Mouse (Mus musculus): ENCODE results near the gene Zfp784. TPM values are rescaled to one million over a fixed set of nuclear protein-coding genes. Genes with fewer than 3 reads are reported as not detected.
"Not testable (repeated sequence)": the region's sequence is repeated elsewhere in the genome, so short reads cannot be mapped to it uniquely, and the experiment has no call there.

Gene Zfp784
- polyA plus RNA-seq, 1 experiment from 2014 or later: 1.7 TPM

DNA sequence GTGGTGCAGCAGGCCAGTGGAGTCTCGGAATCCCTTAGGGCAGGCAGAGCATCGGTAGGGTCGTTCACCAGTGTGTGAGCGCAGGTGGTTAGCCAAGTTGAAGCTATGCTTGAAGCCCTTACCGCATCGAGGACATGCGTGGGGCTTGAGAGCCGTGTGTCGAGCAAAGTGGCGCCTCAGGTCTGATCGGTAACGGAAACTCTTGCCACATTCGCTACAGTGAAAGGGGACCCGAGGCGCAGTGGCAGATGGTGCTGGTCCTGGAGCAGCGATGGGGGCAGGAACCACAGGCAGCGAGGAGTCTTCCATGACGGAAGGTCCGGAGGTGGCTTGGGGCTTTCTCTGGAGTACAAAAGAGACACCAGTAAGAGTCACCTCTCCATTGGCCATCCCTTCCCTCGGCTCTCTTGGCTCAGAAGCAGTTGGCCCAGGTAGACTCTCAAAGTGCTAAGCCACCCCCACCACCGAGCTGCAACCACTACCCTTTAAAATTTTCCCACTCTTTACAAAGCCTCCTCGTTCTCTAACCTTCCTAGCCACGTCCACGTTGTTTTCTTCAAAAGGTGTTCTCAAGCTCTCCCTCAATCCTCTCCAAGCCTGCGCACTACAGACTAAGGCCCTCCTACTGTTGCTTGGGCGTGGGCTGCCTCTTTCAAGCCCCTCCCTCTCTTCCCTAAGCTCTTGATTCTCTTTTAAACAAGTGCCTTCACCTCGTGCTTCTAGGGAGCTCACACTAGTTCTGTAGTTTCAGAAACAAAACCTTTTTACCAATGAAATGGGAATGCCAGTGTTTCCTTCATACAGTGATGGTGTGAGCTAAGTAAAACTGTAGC lies 25.3 kb downstream of the Zfp784 start:
- no peak for ATAC-seq (ENCODE audit: low read depth)
- 80% methylated on average over 27 of the region's 27 CpGs for WGBS (ENCODE audit: insufficient replicate concordance)
- peaks cover 58% of the 10 kb centered on the region for H3K36me3 ChIP-seq (ENCODE audit: control insufficient read depth, insufficient read depth)
- H3K9ac ChIP-seq (ENCODE audit: low read depth, low read length): no peak overlapping the region
- H3K4me1 ChIP-seq (ENCODE audit: control insufficient read depth, low read depth, low read length): peaks cover 17% of the 10 kb centered on the region
- peak overlapping the region; percentile 14; the same call in 1 of the 2 replicates for H3K4me3 ChIP-seq (ENCODE audit: low read depth, low read length)
- H3K4me2 ChIP-seq (ENCODE audit: low read depth, low read length): peak overlapping the region; percentile 31; the same call in 1 of the 2 replicates
- H3K27ac ChIP-seq (ENCODE audit: low read length): peak overlapping the region; percentile 55; the same call in 1 of the 2 replicates
- no peaks in the 10 kb centered on the region for H3K9me3 ChIP-seq (replicated peaks; ENCODE audit: control insufficient read depth, low read length)
- H3K27me3 ChIP-seq (ENCODE audit: control insufficient read depth, insufficient read depth, low read depth, low read length): no peaks in the 10 kb centered on the region

DNA sequence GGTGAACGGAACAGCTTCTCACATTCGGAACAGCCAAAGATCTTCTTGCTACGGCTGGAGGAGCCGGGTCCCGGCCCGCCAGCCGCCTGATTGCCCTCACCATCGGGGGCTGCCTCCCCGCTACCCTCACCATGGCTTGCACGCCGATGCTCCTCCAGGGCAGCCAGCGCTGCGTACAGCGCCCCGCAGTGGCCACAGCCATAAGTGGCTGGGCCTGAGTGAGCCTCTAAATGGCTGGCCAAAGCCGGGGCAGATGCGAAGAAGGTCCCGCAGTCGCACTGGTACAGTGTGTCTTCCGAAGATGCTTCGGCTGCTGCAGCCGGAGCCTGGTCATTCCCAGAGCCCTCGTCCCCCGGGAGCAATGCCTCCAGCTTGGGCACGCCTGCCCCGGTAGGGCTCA lies 30.0 kb downstream of the Zfp784 start:
- WGBS (ENCODE audit: insufficient replicate concordance): 90% methylated on average over 26 of the region's 26 CpGs
- H3K27ac ChIP-seq (ENCODE audit: low read length): no peak overlapping the region
- no peak for ATAC-seq (ENCODE audit: low read depth)
- peaks cover 3% of the 10 kb centered on the region for H3K4me1 ChIP-seq (ENCODE audit: control insufficient read depth, low read depth, low read length)
- no peak overlapping the region for H3K9ac ChIP-seq (ENCODE audit: low read depth, low read length)
- no peaks in the 10 kb centered on the region for H3K27me3 ChIP-seq (ENCODE audit: control insufficient read depth, insufficient read depth, low read depth, low read length)
- H3K36me3 ChIP-seq (ENCODE audit: control insufficient read depth, insufficient read depth): peaks cover 56% of the 10 kb centered on the region
- H3K4me2 ChIP-seq (ENCODE audit: low read depth, low read length): no peak overlapping the region
- no peak overlapping the region for H3K4me3 ChIP-seq (ENCODE audit: low read depth, low read length)
- H3K9me3 ChIP-seq (replicated peaks; ENCODE audit: control insufficient read depth, low read length): no peaks in the 10 kb centered on the region

DNA sequence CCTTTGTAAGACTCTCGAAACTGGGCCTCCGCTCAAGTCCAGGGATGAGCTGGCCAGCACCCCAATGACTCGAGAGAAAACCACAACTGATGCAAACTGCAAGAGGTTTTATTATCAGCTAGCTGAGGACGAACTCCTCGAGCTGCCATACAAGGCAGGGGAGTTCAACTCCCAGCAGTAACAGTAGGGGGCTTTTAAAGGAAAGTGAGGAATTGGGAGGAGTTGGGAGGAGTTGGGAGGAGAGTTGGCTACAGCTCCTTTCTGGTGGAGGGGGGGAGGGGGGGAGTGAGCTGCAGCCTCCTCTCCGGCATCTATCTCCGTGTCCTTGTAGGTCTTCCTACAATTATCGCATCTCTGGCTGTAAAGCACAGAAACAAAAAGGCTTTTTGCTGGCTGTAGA lies 35.4 kb downstream of the Zfp784 start:
- not testable (repeated sequence) for H3K27me3 ChIP-seq (ENCODE audit: control insufficient read depth, insufficient read depth, low read depth, low read length); H3K27ac ChIP-seq (ENCODE audit: low read length); H3K4me2 ChIP-seq (ENCODE audit: low read depth, low read length); ATAC-seq (ENCODE audit: low read depth); H3K4me1 ChIP-seq (ENCODE audit: control insufficient read depth, low read depth, low read length); H3K9ac ChIP-seq (ENCODE audit: low read depth, low read length); H3K9me3 ChIP-seq (replicated peaks; ENCODE audit: control insufficient read depth, low read length); H3K4me3 ChIP-seq (ENCODE audit: low read depth, low read length)
- peaks cover 10% of the 10 kb centered on the region for H3K36me3 ChIP-seq (ENCODE audit: control insufficient read depth, insufficient read depth)
- 57% methylated on average over 8 of the region's 8 CpGs for WGBS (ENCODE audit: insufficient replicate concordance)

DNA sequence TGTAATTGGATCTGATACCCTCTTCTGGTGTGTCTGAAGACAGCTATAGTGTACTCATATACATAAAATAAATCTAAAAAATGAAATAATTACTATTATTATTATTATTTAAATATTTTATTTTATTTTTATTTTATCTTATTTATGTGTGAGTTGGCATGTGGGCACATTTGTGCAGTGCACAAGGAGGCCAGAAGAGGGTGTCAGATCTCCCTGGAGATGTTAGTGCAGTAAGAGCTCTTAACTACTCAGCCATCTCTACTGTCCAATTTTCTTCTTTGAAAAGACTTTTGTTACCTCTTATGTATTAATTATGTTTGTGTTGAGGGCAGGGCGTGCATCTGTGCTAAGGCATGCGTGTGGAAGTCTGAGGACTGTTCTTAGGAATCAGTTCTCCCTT lies 38.4 kb downstream of the Zfp784 start:
- WGBS (ENCODE audit: insufficient replicate concordance): 29% methylated on average over 2 of the region's 2 CpGs
- no peaks in the 10 kb centered on the region; the same call in 1 of the 2 replicates for H3K9me3 ChIP-seq (replicated peaks; ENCODE audit: control insufficient read depth, low read length)
- no peak overlapping the region for H3K4me3 ChIP-seq (ENCODE audit: low read depth, low read length)
- H3K27me3 ChIP-seq (ENCODE audit: control insufficient read depth, insufficient read depth, low read depth, low read length): peaks cover 5% of the 10 kb centered on the region
- H3K27ac ChIP-seq (ENCODE audit: low read length): no peak overlapping the region
- H3K36me3 ChIP-seq (ENCODE audit: control insufficient read depth, insufficient read depth): no peaks in the 10 kb centered on the region
- no peak for ATAC-seq (ENCODE audit: low read depth)
- no peak overlapping the region for H3K4me2 ChIP-seq (ENCODE audit: low read depth, low read length)
- no peaks in the 10 kb centered on the region; the same call in 1 of the 2 replicates for H3K4me1 ChIP-seq (ENCODE audit: control insufficient read depth, low read depth, low read length)
- H3K9ac ChIP-seq (ENCODE audit: low read depth, low read length): no peak overlapping the region

DNA sequence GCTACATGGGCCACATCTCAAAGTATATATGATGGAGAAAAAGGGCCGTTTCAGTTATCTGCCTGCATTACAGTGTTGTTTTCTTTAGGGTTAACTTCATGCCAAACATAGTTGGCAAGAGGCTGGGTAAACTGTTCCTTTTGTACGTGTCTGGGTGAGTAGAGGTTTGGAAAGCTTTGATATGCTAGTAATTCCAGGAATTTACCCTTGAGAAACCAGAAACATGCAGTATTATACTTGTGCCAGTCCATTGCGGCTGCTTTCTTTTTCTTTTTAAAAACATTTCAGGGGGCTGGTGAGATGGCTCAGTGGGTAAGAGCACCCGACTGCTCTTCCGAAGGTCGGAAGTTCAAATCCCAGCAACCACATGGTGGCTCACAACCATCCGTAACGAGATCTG lies 41.3 kb downstream of the Zfp784 start:
- Histone ChIP-seq H3K9ac (ENCODE audit: low read depth, low read length) (no peak overlapping the region), H3K9me3 (replicated peaks; ENCODE audit: control insufficient read depth, low read length) (no peaks in the 10 kb centered on the region), H3K4me2 (ENCODE audit: low read depth, low read length) (no peak overlapping the region), H3K27ac (ENCODE audit: low read length) (no peak overlapping the region), H3K36me3 (ENCODE audit: control insufficient read depth, insufficient read depth) (0 out of 2 replicates have a peak, but pooled peaks cover 3% of the 10 kb centered on the region), H3K27me3 (ENCODE audit: control insufficient read depth, insufficient read depth, low read depth, low read length) (peaks cover 20% of the 10 kb centered on the region), H3K4me3 (ENCODE audit: low read depth, low read length) (no peak overlapping the region), H3K4me1 (ENCODE audit: control insufficient read depth, low read depth, low read length) (no peaks in the 10 kb centered on the region; the same call in 1 of the 2 replicates)
- no peak for ATAC-seq (ENCODE audit: low read depth)
- WGBS (ENCODE audit: insufficient replicate concordance): 64% methylated on average over 6 of the region's 8 CpGs

DNA sequence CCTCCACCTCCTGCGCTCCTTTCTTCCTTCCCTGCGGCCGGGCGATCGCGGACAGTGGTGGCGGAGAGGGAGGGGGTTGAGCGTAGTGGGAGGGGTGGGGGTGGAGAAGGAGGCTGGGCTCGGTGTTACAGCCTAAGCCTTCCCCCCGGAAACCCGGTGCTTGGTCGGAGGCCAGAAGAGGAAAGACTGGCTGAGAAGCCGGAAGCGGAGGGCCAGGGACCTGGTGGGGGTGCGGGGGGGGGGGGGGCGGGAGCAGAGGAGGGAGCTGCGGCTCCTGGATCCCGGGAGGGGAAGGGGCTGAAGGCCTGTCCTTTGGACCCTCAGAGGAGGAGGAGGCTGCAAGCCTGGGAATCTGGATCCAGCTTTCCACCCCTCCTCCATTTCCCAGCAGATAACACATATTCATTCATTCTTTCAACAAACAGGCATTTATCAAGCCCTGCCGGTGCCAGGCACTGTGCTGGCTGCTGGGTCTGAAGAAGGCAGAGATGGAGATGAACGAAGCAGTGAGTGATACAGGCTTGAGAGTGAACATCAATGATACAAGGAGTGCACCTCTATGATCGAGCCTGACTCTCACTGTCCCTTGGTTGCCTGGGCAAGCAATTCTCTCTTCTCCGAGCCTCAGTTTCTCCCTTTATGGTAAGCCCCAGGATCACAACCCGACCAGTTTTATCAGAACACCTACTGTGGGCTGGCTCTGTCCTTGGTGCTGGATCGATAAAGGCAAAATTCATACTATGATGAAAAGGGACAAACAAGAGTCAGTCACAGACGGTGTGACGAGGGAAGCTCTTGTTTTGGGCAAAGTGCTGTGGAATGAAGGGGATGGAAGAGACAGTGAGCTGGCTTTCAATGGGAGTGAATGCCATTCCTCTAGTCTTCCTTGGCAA lies 42.0 kb downstream of the Zfp784 start, which contains the start of gene Zfp579:
TSS of gene Zfp579 (minus strand) at position 156 of the 893 bp plus-strand sequence.
- H3K27ac ChIP-seq (ENCODE audit: low read length): no peak within 1 kb of the TSS; the same call in 1 of the 2 replicates
- H3K36me3 ChIP-seq (ENCODE audit: control insufficient read depth, insufficient read depth): 0 out of 2 replicates have a peak, but pooled peaks cover 3% of the 10 kb centered on the region
- H3K4me1 ChIP-seq (ENCODE audit: control insufficient read depth, low read depth, low read length): no peaks in the 10 kb centered on the region; the same call in 1 of the 2 replicates
- peak within 1 kb of the TSS; percentile 56 for H3K4me2 ChIP-seq (ENCODE audit: low read depth, low read length)
- WGBS (ENCODE audit: insufficient replicate concordance): 12% methylated on average over 12 of the region's 26 CpGs
- peak within 1 kb of the TSS; percentile 63 for H3K4me3 ChIP-seq (ENCODE audit: low read depth, low read length)
- H3K9me3 ChIP-seq (replicated peaks; ENCODE audit: control insufficient read depth, low read length): no peaks in the 10 kb centered on the region
- H3K27me3 ChIP-seq (ENCODE audit: control insufficient read depth, insufficient read depth, low read depth, low read length): peaks cover 20% of the 10 kb centered on the region
- H3K9ac ChIP-seq (ENCODE audit: low read depth, low read length): peak within 1 kb of the TSS; percentile 58
- ATAC-seq (ENCODE audit: low read depth): peak; percentile 73

DNA sequence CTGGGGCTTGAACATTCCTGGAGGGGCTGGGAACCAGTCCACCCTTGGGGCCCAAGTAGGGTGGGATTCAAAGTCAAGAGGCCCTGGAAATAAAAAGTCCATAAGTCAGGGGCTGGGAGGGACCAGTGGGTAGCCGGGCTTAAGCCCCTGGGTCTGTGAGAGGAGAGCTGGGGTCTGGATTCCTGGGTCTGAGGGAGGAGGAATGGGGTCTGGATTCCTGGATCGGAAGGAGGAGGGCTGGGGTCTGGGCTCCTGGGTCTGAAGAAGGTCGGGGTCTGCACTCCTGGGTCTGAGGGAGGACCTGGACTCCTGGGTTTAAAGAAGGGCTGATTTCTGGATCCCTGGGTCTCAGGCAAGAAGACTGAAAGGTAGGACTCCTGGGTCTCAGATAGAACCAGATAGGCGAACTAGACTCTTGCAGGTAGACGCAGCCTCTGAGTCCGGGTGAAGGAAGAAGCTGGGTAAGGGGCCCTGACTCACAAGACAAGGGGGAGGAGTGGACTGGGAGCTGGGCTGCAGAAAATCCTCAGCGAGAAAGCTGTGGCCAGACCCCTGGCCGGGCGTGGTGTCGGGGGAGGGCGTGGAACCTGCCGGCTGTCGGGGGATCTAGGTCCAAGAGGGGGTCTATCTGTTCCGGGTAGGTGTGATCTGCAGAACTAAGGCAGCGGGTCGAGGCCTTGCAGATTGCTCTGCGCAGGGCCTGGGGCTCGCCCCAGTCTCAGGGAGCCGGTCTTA lies 42.8 kb downstream of the Zfp784 start:
- 0 out of 2 replicates have a peak, but pooled peaks have one; percentile 13 for ATAC-seq (ENCODE audit: low read depth)
- H3K27ac ChIP-seq (ENCODE audit: low read length): no peak overlapping the region
- 8% methylated on average over 17 of the region's 19 CpGs for WGBS (ENCODE audit: insufficient replicate concordance)

More for the DNA sequence above, 42.8 kb downstream of the Zfp784 start:
- Histone ChIP-seq H3K4me2 (ENCODE audit: low read depth, low read length) (peak overlapping the region; percentile 56), H3K9ac (ENCODE audit: low read depth, low read length) (peak overlapping the region; percentile 58), H3K4me3 (ENCODE audit: low read depth, low read length) (peak overlapping the region; percentile 63), H3K4me1 (ENCODE audit: control insufficient read depth, low read depth, low read length) (no peaks in the 10 kb centered on the region; the same call in 1 of the 2 replicates), H3K9me3 (replicated peaks; ENCODE audit: control insufficient read depth, low read length) (no peaks in the 10 kb centered on the region), H3K36me3 (ENCODE audit: control insufficient read depth, insufficient read depth) (0 out of 2 replicates have a peak, but pooled peaks cover 3% of the 10 kb centered on the region), H3K27me3 (ENCODE audit: control insufficient read depth, insufficient read depth, low read depth, low read length) (peaks cover 20% of the 10 kb centered on the region)

All from liver, embryonic 16.5 days (tissue).